Mouse (Mus musculus) monocyte, adult 5-6 weeks (primary cell): ENCODE data around the gene Chst15. TPM values are rescaled to one million over a fixed set of nuclear protein-coding genes. Genes with fewer than 3 reads are reported as not detected.

Source experiments
- ATAC-seq: fragments of 153-309, 156-312 bp; replicated peaks from 2 replicates; pipeline ENCODE4 v1.8.0; 2017; ENCODE audit warnings: mild to moderate bottlenecking; ENCODE audit not compliant: low TSS enrichment, insufficient number of reproducible peaks, severe bottlenecking, poor library complexity, low FRiP score
- total RNA-seq: library from RNA; stranded (forward); fragments of 200-1000, 200-491, 200-594 nt; gene quantifications from 3 replicates; pipeline ENCODE4 v1.2.3, GENCODE M21; 2017

The Chst15 gene
- total RNA-seq, 1 experiment from 2014 or later, result 25.4 TPM

- peak; percentile 64; the same call in 1 of the 2 replicates for ATAC-seq
These were observed 74.3 kb downstream of the Chst15 start for GRCm38 (mm10) chr7:132242617-132243141.

- ATAC-seq, result no peak
These were observed 78.1 kb downstream of the Chst15 start for GRCm38 (mm10) chr7:132238921-132239320.

DNA sequence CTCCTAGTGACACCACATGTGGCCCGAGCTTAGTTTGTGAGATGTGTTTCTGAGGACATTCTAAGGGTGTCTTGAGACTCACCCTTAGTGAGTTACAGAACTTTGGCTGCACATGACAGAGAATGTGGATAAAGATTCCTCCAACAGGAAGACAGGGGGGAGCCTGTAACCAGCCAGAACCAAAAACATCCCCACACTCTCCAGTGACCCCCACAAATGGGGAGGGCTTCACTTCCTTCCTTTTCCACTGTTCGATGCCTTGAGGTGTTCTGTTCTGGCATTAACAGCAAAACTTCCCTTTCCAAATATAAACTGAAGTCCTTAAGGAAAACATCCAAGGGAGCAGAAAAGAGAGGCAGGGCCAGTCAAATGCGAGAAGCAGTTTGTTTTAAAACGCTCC is 79.8 kb downstream of the Chst15 start:
- ATAC-seq, result no peak

DNA sequence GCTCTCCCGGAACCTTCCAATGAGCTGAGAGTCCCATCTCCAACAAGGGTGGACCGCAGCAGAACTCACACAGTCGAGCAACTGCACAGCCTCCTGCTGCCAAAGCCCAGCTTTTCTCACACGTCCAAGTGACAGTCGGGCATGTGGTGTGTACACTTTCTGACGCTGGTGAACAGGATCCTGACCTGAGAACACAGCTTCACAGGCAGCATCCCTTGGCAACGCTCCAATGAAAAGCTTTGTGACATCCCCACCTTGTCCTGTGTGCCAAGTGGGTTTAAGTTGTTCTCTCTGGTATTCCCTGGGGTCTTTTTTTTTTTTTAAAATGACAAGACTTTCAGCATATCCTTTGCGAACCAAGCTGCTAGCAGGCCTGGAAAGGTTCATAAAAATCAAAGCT is 80.2 kb downstream of the Chst15 start:
- ATAC-seq, result no peak

DNA sequence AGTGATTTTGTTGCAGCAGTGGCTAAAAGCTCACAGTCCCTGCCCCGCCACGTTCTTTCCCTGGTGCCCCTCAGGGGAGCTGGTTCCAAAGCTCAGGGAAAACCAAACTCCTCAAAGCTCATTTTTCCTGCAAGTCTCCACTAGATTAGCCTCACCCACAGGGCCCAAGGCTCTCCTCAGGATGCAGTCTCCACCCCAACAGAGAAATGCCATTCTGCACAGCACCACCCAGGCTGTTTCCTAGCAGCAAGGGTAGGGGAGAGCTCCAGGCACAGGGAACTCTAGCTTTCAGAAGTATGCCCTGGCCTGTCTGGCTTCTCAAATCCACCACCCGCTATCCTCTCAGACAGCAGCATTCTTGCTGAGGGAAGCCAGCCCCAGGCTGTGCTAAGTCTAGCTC is 82.8 kb downstream of the Chst15 start:
- ATAC-seq, result no peak

DNA sequence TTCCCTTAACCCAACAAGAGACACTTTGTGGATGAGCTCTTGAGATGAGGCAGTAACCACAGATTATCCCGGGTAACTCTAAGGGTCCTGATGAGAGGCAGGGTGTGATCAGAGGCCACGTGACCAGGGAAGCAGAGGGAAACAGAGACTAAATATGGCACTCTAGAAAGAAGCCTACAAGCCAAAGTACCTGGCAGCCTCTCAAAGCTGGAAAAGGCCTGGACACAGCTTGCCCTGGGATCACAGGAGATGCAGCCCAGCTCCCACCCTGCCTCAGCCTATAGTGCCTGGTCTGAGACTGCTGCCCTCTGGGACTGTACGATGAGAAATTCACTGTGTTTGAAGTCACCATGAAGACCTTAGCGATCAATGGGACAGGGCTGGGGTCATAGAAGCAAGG is 83.3 kb downstream of the Chst15 start:
- ATAC-seq, result no peak

GRCm38 (mm10) chr7:132232937-132233336 is 84.1 kb downstream of the Chst15 start:
- no peak for ATAC-seq

GRCm38 (mm10) chr7:132231476-132231875 is 85.6 kb downstream of the Chst15 start:
- ATAC-seq, result no peak

DNA sequence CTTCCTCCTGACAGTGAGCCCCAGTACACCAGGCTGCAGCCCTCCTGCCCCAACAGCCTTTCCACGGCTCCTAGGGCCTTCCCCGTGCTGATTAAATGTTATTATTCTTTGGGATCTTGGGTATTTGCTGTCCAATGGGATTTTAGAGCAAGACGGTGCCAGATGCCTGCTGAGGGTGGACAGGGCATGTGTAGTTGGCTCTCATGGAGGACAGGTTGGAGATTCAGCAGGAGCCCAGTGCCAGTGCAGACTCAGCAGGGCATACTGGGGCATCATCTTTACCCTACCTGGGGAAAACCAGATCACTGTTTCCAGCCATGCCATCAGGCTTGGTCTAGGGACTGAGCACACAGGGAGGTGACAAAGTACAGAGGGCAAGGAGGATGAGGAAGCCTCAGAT is 86.1 kb downstream of the Chst15 start:
- ATAC-seq, result no peak

- no peak for ATAC-seq
These were observed 89.9 kb downstream of the Chst15 start for GRCm38 (mm10) chr7:132227075-132227640.

DNA sequence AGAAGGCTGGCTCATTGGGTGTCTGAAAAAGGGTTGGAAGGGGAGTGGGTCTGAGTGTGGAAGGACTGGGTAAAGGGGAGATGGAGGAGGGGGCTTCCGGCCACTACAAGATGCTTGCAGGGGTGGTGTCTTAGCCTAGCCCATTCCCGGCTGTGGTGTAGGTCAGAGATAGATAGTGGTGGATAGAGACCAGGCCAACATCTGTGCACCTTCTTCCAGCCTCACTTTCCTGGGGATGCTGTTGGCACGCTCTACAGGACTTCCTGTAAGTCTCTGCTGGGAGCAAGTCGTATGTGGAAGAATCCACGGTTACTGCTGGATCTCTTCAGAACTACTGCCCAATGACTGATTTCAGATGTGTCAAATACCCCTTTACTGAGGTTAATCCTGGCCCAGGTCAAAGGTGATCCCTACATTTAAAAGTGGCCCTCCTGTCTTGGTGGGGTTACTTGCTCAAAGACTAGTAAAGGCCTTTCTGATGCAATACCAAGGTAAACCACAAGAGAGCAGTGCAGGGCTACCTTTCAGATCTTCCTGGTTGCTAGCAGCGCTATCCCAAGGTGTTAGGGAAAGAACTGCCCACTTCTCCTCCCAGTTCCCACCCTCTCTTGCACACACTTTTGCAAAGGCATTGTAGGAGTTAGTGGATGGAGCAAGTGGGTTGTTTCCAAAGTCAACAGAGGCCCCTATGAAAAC is 90.5 kb downstream of the Chst15 start:
- peak; percentile 67 for ATAC-seq

- no peak for ATAC-seq
These were observed 93.4 kb downstream of the Chst15 start for GRCm38 (mm10) chr7:132223452-132224141.

DNA sequence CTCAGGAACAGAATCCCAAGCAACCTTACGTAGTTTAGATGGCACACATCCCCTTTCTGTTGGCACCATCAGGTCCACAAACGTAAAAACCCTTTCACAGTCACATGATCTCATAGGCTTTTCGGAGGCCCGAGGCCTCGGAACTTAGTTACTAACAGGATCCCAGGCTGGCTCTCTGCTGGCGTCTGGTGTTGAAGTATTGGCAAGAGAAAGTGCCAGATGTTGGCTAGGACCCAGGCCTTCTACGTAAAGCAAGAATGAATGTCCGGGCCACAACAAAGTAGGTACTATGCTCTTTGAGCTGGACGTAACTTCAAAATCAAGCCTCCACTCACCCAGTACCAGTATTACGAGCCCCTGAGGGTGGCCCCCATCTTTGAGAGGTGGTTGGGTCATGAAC is 103.0 kb downstream of the Chst15 start:
- no peak for ATAC-seq

GRCm38 (mm10) chr7:132213460-132213859 is 103.6 kb downstream of the Chst15 start:
- ATAC-seq, result no peak

DNA sequence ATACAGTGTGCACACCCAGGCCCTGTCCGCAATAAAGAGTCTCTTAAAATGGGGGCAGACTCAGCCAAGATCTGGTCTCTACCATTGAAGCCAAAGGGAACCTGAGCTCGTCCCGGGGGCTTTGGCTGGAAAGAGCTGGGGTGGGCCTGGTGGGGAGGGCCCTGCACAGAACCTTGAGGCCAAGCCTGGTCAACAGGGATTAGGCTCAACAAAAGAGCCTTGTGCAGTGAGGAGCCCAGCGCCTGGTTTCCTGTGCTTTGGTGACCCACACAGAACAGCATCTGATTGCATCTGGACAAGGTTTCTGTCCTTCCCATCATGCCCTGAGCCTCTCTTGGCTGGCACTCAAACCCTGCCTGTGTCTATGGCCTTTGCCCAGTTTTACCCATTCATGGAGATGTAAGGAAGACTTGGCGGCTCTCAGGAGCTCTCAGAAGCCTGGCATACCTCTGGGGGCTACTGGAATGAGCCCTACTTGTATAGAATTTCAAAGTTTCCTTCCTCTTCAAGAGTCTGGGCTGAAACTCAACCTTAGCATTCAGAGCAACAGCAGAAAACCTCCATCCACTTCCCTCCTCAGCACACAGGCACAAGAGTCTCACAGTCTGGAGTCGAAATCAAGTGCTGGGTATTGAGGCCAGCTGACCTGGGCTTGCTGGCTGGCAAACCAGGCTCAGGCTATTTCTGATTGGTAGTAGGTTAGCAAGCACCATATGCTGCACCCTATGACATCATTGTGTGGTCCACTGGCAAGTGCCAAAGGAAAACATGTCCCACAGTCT is 104.9 kb downstream of the Chst15 start:
- ATAC-seq, result no peak

DNA sequence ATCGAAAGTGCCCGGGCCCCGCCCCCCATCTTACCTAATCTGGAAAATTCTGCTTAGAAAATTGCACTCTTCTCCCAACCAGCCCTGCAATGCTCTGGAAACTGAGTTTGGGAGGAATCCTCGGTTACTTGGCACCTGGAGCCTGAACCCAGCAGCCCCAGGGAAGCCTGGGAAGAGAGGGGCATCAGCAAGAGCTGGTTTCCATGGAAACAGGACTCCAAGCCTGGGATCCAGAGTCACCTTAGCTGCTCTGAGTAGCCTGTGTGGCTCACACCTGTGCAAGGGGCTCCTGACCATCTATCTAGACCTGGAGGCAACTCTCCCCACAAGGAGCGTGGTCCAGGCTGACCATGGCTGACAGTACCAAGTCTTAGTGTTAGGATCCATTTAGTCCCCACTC is 106.4 kb downstream of the Chst15 start:
- ATAC-seq, result no peak

DNA sequence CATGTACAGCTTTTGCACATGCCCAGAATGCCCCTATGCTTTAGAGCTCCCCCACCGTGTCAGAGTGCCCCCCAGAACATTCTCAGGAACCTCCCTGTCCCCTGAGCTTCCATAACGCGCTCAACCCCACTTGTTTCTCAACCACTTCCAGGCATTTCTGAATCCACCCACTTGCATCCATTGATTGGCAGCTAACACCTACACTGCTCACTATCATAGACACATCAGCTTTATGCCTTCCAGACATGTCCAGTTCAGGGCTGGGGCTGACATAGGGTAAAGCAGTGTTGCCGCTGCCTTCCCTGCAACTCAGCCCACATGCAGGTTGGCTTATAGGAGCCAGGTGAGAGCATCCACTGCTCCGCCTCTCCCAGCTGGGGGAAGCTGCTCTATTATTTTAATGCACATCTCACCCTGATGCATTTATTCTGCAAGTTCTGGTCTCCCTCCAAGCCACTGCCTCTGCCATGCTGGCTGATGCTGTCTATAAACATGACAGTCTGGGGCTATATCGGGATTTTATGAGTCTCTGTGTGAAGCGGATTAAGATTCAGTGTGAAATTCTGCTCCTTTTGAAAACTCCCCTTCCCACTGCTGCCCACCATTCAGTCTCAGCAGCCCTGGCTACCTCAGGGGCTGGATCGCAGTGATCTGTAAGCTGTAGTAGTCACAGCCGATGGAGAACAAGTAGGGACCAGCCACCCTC is 107.9 kb downstream of the Chst15 start:
- ATAC-seq, result no peak

- no peak for ATAC-seq
These were observed 112.9 kb downstream of the Chst15 start for GRCm38 (mm10) chr7:132204073-132204612.
